13 mouse cellular contexts compared by ENCODE assay signal in genomic region chr4:139154576-139155307, GRCm38 (mm10). TPM values are rescaled to one million over a fixed set of nuclear protein-coding genes. Genes with fewer than 3 reads are reported as not detected.
A peak's percentile ranks its signal among the peaks of the same experiment; 100 is the strongest.
DNase-seq lines count a peak whose midpoint lies in the region; TF ChIP-seq lines count a peak whose summit lies in the region.
"Had no signal": no experiment of that assay in that cellular context is flagged by ENCODE, and none has a peak within 500 bp of the region (broad histone marks: within the 10 kb centered on the region; RNA-seq: fewer than 3 reads in every experiment).

No protein-coding gene starts in this region.

- 0 out of 2 replicates have a peak, but pooled peaks cover 2% of the 10 kb centered on the region for H3K4me1 ChIP-seq in lung, adult 2 months (ENCODE audit: control insufficient read depth, insufficient read depth, low read length)
- H3K4me1 ChIP-seq: liver, embryonic 13.5 days had no signal

- H3K4me3 ChIP-seq in lung, adult 2 months (replicated peaks; ENCODE audit: extremely low read depth, low read depth, low read length): no peak overlapping the region
- H3K4me3 ChIP-seq: liver, embryonic 13.5 days had no signal

- WGBS in lung, adult 2 months: 52% methylated on average over 20 of the region's 20 CpGs

- intact Hi-C loops in heart, postnatal 10 days (cut with DNase I): no loop called here

- no peak; the same call in 1 of the 2 replicates for TF ChIP-seq POLR2A in lung, adult 2 months (IDR thresholded peaks at IDR 0.05; ENCODE audit: borderline replicate concordance, extremely low read depth, low read depth, low read length)

- peak; percentile 33 to 46 for DNase-seq in lung, adult 18-20 months
- DNase-seq in lung, adult 2 months: no peak
- DNase-seq in gastrocnemius, postnatal 10 days: peak; percentile 51
- DNase-seq in heart, postnatal 10 days: peak; percentile 65 to 69
- DNase-seq in lung, postnatal 25 days (ENCODE audit: low spot score): peak; percentile 51
- no peak for DNase-seq in thymus, postnatal 36 days
- no peak for DNase-seq in cerebellum, postnatal 36 days
- DNase-seq in left cerebral cortex, adult 18-20 months (ENCODE audit: low spot score in 2 of 2): no peak
- DNase-seq: adrenal gland, adult 8-10 months; cerebellum, adult 11-12 months; forebrain, postnatal 0 days; liver, embryonic 13.5 days; right cerebral cortex, postnatal 25 days had no signal

- TF ChIP-seq CTCF in lung, adult 2 months (IDR thresholded peaks at IDR 0.05; ENCODE audit: insufficient read depth, low read length): no peak

RNA-seq across cellular contexts. Expression of gene Minos1, which starts 23.8 kb away (rescaled TPM):
- 29.7 and 37.7 TPM in 2 replicates for polyA plus RNA-seq in lung, adult 2 months (2012; rRNA removed)
- 100 to 1,000 TPM; 399 to 482 TPM for total RNA-seq in gastrocnemius, postnatal 10 days (2021)
- 100 to 1,000 TPM; 714 to 726 TPM for total RNA-seq in heart, postnatal 10 days (2021)
- total RNA-seq in left cerebral cortex, adult 18-20 months (2021): 100 to 1,000 TPM; 198 to 207 TPM

RNA-seq across cellular contexts. Expression of gene Capzb, which starts 38.0 kb away (rescaled TPM):
- polyA plus RNA-seq in lung, adult 2 months (2012; rRNA removed): 152 and 172 TPM in 2 replicates
- 100 to 1,000 TPM; 576 to 632 TPM for total RNA-seq in gastrocnemius, postnatal 10 days (2021)
- 100 to 1,000 TPM; 394 to 406 TPM for total RNA-seq in heart, postnatal 10 days (2021)
- 100 to 1,000 TPM; 302 to 316 TPM for total RNA-seq in left cerebral cortex, adult 18-20 months (2021)

Comparison
In these comparisons a context has a peak if more than half of its experiments do, and no peak if none do; other contexts are left out.
1. DNase-seq: peak in lung, adult 18-20 months (2 of 2), gastrocnemius, postnatal 10 days (single experiment), heart, postnatal 10 days (2 of 2) and lung, postnatal 25 days (single experiment); none in lung, adult 2 months (single experiment), thymus, postnatal 36 days (0 of 2), cerebellum, postnatal 36 days (0 of 2) and left cerebral cortex, adult 18-20 months (0 of 2).